Mouse (Mus musculus): ENCODE results near the gene Fbxw4. TPM values are rescaled to one million over a fixed set of nuclear protein-coding genes. Genes with fewer than 3 reads are reported as not detected.
"Not testable (repeated sequence)": the region's sequence is repeated elsewhere in the genome, so short reads cannot be mapped to it uniquely, and the experiment has no call there.

Fbxw4 gene
- total and polyA plus RNA-seq, 3 experiments: 9.4 to 104 (median 49.8) TPM

- Histone ChIP-seq H3K27me3 (ENCODE audit: insufficient read depth, low read length) (no peaks in the 10 kb centered on the region), H3K9me3 (replicated peaks) (no peaks in the 10 kb centered on the region), H3K4me1 (ENCODE audit: insufficient read depth, low read depth, low read length) (peaks cover 74% of the 10 kb centered on the region), H3K4me3 (ENCODE audit: low read depth, low read length) (peak overlapping the region; percentile 1; the same call in 1 of the 2 replicates), H3K36me3 (replicated peaks) (peaks cover 33% of the 10 kb centered on the region)
- TF ChIP-seq GATA1 (IDR thresholded peaks at IDR 0.05; ENCODE audit: borderline replicate concordance, low read length) (no peak), GATA2 (IDR thresholded peaks at IDR 0.05; ENCODE audit: borderline replicate concordance, low read depth, low read length) (no peak), CTCF (IDR thresholded peaks at IDR 0.05; ENCODE audit: low read depth, low read length) (no peak), POLR2AphosphoS5 (IDR thresholded peaks at IDR 0.05; ENCODE audit: insufficient replicate concordance, low read depth, low read length) (0 out of 2 replicates have a peak, but pooled peaks have one; percentile 33), TAL1 (conservative IDR thresholded peaks at IDR 0.05; ENCODE audit: low read depth, low read length) (peak; percentile 95)
- peak; percentile 57 for ATAC-seq (ENCODE audit: extremely low read depth, insufficient number of reproducible peaks, low FRiP score, poor library complexity, severe bottlenecking)
- DNase-seq (ENCODE audit: low spot score): peak; percentile 73
Measured at GRCm38 (mm10) chr19:45652286-45652988, 7.7 kb downstream of the Fbxw4 start.

DNA sequence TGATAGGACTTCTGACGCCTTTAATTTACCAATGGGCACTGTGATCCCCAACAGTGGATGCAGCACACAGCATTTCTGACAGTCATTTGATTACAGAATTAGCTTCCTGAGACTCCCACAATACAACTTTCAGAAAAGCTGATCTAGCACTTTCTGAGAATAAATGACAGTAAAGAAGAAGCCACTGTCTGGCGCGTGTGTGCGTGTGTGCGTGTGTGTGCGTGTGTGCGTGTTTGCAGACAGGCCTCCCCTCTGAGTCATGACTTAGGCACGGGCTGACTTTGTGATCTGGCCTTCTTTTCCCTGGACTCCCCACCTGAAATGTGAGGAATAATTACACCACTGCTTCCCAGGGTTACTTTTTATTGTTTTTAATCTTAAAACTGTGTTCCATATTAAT, 8.6 kb downstream of the Fbxw4 start:
- ATAC-seq (ENCODE audit: extremely low read depth, insufficient number of reproducible peaks, low FRiP score, poor library complexity, severe bottlenecking) (no peak), DNase-seq (ENCODE audit: low spot score) (no peak)
- H3K27me3 ChIP-seq (ENCODE audit: insufficient read depth, low read length): no peaks in the 10 kb centered on the region
- peak overlapping the region; percentile 66; the same call in 1 of the 2 replicates for H3K4me3 ChIP-seq (ENCODE audit: low read depth, low read length)
- no peak for TF ChIP-seq TAL1 (conservative IDR thresholded peaks at IDR 0.05; ENCODE audit: low read depth, low read length)
- TF ChIP-seq GATA1 (IDR thresholded peaks at IDR 0.05; ENCODE audit: borderline replicate concordance, low read length): no peak
- TF ChIP-seq CTCF (IDR thresholded peaks at IDR 0.05; ENCODE audit: low read depth, low read length): no peak
- TF ChIP-seq GATA2 (IDR thresholded peaks at IDR 0.05; ENCODE audit: borderline replicate concordance, low read depth, low read length): no peak
- TF ChIP-seq POLR2AphosphoS5 (IDR thresholded peaks at IDR 0.05; ENCODE audit: insufficient replicate concordance, low read depth, low read length): no peak
- H3K9me3 ChIP-seq (replicated peaks): no peaks in the 10 kb centered on the region
- H3K4me1 ChIP-seq (ENCODE audit: insufficient read depth, low read depth, low read length): peaks cover 69% of the 10 kb centered on the region
- H3K36me3 ChIP-seq (replicated peaks): peaks cover 32% of the 10 kb centered on the region

DNA sequence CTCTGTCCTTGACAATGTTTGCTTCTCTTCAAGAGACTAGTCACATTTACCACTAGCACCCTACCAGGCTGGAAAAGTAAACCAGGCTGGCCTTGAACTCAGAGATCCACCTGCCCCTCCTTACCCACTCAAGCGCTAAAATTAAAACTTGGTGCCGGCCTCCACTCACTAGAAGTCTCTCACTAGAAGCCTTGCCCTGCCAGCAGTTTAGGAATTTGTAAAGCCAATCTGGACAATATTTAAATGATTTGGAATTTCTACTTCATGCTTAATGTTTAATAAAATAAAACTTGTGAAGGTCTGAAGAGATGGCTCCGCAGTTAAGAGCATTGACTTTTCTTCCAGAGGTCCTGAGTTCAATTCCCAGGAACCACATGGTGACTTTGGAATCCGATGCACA, 10.3 kb downstream of the Fbxw4 start:
- TF ChIP-seq TAL1 (conservative IDR thresholded peaks at IDR 0.05; ENCODE audit: low read depth, low read length) (no peak), CTCF (IDR thresholded peaks at IDR 0.05; ENCODE audit: low read depth, low read length) (no peak), GATA2 (IDR thresholded peaks at IDR 0.05; ENCODE audit: borderline replicate concordance, low read depth, low read length) (no peak), GATA1 (IDR thresholded peaks at IDR 0.05; ENCODE audit: borderline replicate concordance, low read length) (no peak), POLR2AphosphoS5 (IDR thresholded peaks at IDR 0.05; ENCODE audit: insufficient replicate concordance, low read depth, low read length) (no peak)

DNA sequence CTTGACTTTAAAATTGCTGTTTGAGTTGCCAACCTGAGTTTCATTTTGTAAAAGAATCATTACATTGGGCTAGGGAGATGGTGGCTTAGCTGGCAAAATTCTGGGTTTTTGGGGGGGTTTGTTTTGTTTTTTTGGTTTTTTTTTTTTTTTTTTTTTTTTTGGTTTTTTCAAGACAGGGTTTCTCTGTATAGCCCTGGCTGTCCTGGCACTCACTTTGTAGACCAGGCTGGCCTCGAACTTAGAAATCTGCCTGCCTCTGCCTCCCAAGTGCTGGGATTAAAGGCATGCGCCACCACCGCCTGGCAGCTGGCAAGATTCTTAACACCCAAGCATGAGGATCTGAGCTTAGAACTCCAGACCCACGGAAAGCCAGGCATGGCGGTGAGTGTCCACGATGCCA, 11.6 kb downstream of the Fbxw4 start:
- peaks cover 22% of the 10 kb centered on the region for H3K36me3 ChIP-seq (replicated peaks)
- not testable (repeated sequence) for ATAC-seq (ENCODE audit: extremely low read depth, insufficient number of reproducible peaks, low FRiP score, poor library complexity, severe bottlenecking); DNase-seq (ENCODE audit: low spot score); H3K27me3 ChIP-seq (ENCODE audit: insufficient read depth, low read length); H3K4me3 ChIP-seq (ENCODE audit: low read depth, low read length); H3K9me3 ChIP-seq (replicated peaks)
- peaks cover 55% of the 10 kb centered on the region for H3K4me1 ChIP-seq (ENCODE audit: insufficient read depth, low read depth, low read length)

More for the DNA sequence above, 10.3 kb downstream of the Fbxw4 start:
- no peaks in the 10 kb centered on the region for H3K27me3 ChIP-seq (ENCODE audit: insufficient read depth, low read length)
- H3K4me1 ChIP-seq (ENCODE audit: insufficient read depth, low read depth, low read length): peaks cover 65% of the 10 kb centered on the region
- no peak for ATAC-seq (ENCODE audit: extremely low read depth, insufficient number of reproducible peaks, low FRiP score, poor library complexity, severe bottlenecking)
- no peak overlapping the region for H3K4me3 ChIP-seq (ENCODE audit: low read depth, low read length)
- no peak for DNase-seq (ENCODE audit: low spot score)
- peaks cover 32% of the 10 kb centered on the region for H3K36me3 ChIP-seq (replicated peaks)
- H3K9me3 ChIP-seq (replicated peaks): no peaks in the 10 kb centered on the region

GRCm38 (mm10) chr19:45646866-45647265, 13.2 kb downstream of the Fbxw4 start:
- no peak for ATAC-seq (ENCODE audit: extremely low read depth, insufficient number of reproducible peaks, low FRiP score, poor library complexity, severe bottlenecking)
- Histone ChIP-seq H3K9me3 (replicated peaks) (no peaks in the 10 kb centered on the region), H3K4me3 (ENCODE audit: low read depth, low read length) (no peak overlapping the region), H3K4me1 (ENCODE audit: insufficient read depth, low read depth, low read length) (peaks cover 39% of the 10 kb centered on the region), H3K27me3 (ENCODE audit: insufficient read depth, low read length) (no peaks in the 10 kb centered on the region), H3K36me3 (replicated peaks) (peaks cover 25% of the 10 kb centered on the region)
- TF ChIP-seq POLR2AphosphoS5 (IDR thresholded peaks at IDR 0.05; ENCODE audit: insufficient replicate concordance, low read depth, low read length): no peak
- TF ChIP-seq GATA2 (IDR thresholded peaks at IDR 0.05; ENCODE audit: borderline replicate concordance, low read depth, low read length): no peak
- no peak for TF ChIP-seq GATA1 (IDR thresholded peaks at IDR 0.05; ENCODE audit: borderline replicate concordance, low read length)
- no peak for TF ChIP-seq CTCF (IDR thresholded peaks at IDR 0.05; ENCODE audit: low read depth, low read length)
- no peak for TF ChIP-seq TAL1 (conservative IDR thresholded peaks at IDR 0.05; ENCODE audit: low read depth, low read length)
- DNase-seq (ENCODE audit: low spot score): no peak

GRCm38 (mm10) chr19:45640691-45641090, 19.4 kb downstream of the Fbxw4 start:
- ATAC-seq (ENCODE audit: extremely low read depth, insufficient number of reproducible peaks, low FRiP score, poor library complexity, severe bottlenecking) (no peak), DNase-seq (ENCODE audit: low spot score) (no peak)

More at GRCm38 (mm10) chr19:45640691-45641090, 19.4 kb downstream of the Fbxw4 start:
- TF ChIP-seq TAL1 (conservative IDR thresholded peaks at IDR 0.05; ENCODE audit: low read depth, low read length) (no peak), GATA1 (IDR thresholded peaks at IDR 0.05; ENCODE audit: borderline replicate concordance, low read length) (no peak), POLR2AphosphoS5 (IDR thresholded peaks at IDR 0.05; ENCODE audit: insufficient replicate concordance, low read depth, low read length) (no peak)
- no peak overlapping the region for H3K4me3 ChIP-seq (ENCODE audit: low read depth, low read length)
- H3K4me1 ChIP-seq (ENCODE audit: insufficient read depth, low read depth, low read length): peaks cover 16% of the 10 kb centered on the region
- H3K9me3 ChIP-seq (replicated peaks): no peaks in the 10 kb centered on the region
- H3K27me3 ChIP-seq (ENCODE audit: insufficient read depth, low read length): no peaks in the 10 kb centered on the region
- H3K36me3 ChIP-seq (replicated peaks): peaks cover 51% of the 10 kb centered on the region
